Mouse (Mus musculus): ENCODE data around the gene Ctdsp1. TPM values are rescaled to one million over a fixed set of nuclear protein-coding genes. Genes with fewer than 3 reads are reported as not detected.

The Ctdsp1 gene
- polyA plus RNA-seq, 1 experiment from 2014 or later, result 17.1 TPM

GRCm38 (mm10) chr1:74415143-74415542, 23.8 kb downstream of the Ctdsp1 start:
- H3K27me3 ChIP-seq (ENCODE audit: control insufficient read depth, insufficient read depth, low read length), result no peaks in the 10 kb centered on the region
- no peak overlapping the region for H3K4me2 ChIP-seq (ENCODE audit: low read length)
- 42% methylated on average over 4 of the region's 4 CpGs for WGBS
- H3K4me3 ChIP-seq (replicated peaks; ENCODE audit: low read depth, low read length), result no peak overlapping the region
- H3K27ac ChIP-seq (replicated peaks; ENCODE audit: low read depth, low read length), result no peak overlapping the region
- ATAC-seq (ENCODE audit: low FRiP score, low TSS enrichment) (no peak), DNase-seq (no peak)
- H3K9ac ChIP-seq (replicated peaks; ENCODE audit: low read length), result no peak overlapping the region
- no peaks in the 10 kb centered on the region for H3K36me3 ChIP-seq (ENCODE audit: control insufficient read depth, insufficient read depth, low read length)
- no peaks in the 10 kb centered on the region for H3K9me3 ChIP-seq (ENCODE audit: control insufficient read depth, low read length)
- H3K4me1 ChIP-seq (ENCODE audit: control insufficient read depth, insufficient read depth, low read length), result no peaks in the 10 kb centered on the region

GRCm38 (mm10) chr1:74418747-74419439, 27.6 kb downstream of the Ctdsp1 start:
- no peak for DNase-seq
- H3K9me3 ChIP-seq (ENCODE audit: control insufficient read depth, low read length), result no peaks in the 10 kb centered on the region
- H3K27ac ChIP-seq (replicated peaks; ENCODE audit: low read depth, low read length), result no peak overlapping the region
- no peaks in the 10 kb centered on the region for H3K27me3 ChIP-seq (ENCODE audit: control insufficient read depth, insufficient read depth, low read length)
- H3K4me3 ChIP-seq (replicated peaks; ENCODE audit: low read depth, low read length), result no peak overlapping the region
- 84% methylated on average over 17 of the region's 17 CpGs for WGBS
- no peak overlapping the region for H3K4me2 ChIP-seq (ENCODE audit: low read length)
- no peaks in the 10 kb centered on the region for H3K36me3 ChIP-seq (ENCODE audit: control insufficient read depth, insufficient read depth, low read length)
- H3K9ac ChIP-seq (replicated peaks; ENCODE audit: low read length), result no peak overlapping the region
- no peaks in the 10 kb centered on the region for H3K4me1 ChIP-seq (ENCODE audit: control insufficient read depth, insufficient read depth, low read length)
- no peak for ATAC-seq (ENCODE audit: low FRiP score, low TSS enrichment)

- DNase-seq (no peak), ATAC-seq (ENCODE audit: low FRiP score, low TSS enrichment) (no peak)
- Histone ChIP-seq H3K27me3 (ENCODE audit: control insufficient read depth, insufficient read depth, low read length) (no peaks in the 10 kb centered on the region), H3K9me3 (ENCODE audit: control insufficient read depth, low read length) (no peaks in the 10 kb centered on the region), H3K36me3 (ENCODE audit: control insufficient read depth, insufficient read depth, low read length) (no peaks in the 10 kb centered on the region), H3K9ac (replicated peaks; ENCODE audit: low read length) (no peak overlapping the region), H3K4me3 (replicated peaks; ENCODE audit: low read depth, low read length) (no peak overlapping the region), H3K4me1 (ENCODE audit: control insufficient read depth, insufficient read depth, low read length) (no peaks in the 10 kb centered on the region), H3K4me2 (ENCODE audit: low read length) (no peak overlapping the region), H3K27ac (replicated peaks; ENCODE audit: low read depth, low read length) (no peak overlapping the region)
- WGBS, result 73% methylated on average over 9 of the region's 9 CpGs
Measured at GRCm38 (mm10) chr1:74419440-74419794, 28.1 kb downstream of the Ctdsp1 start.

GRCm38 (mm10) chr1:74423147-74423546, 31.8 kb downstream of the Ctdsp1 start:
- DNase-seq (no peak), ATAC-seq (ENCODE audit: low FRiP score, low TSS enrichment) (no peak)
- H3K9ac ChIP-seq (replicated peaks; ENCODE audit: low read length), result no peak overlapping the region
- no peaks in the 10 kb centered on the region for H3K36me3 ChIP-seq (ENCODE audit: control insufficient read depth, insufficient read depth, low read length)
- H3K4me1 ChIP-seq (ENCODE audit: control insufficient read depth, insufficient read depth, low read length), result no peaks in the 10 kb centered on the region
- no peak overlapping the region for H3K4me3 ChIP-seq (replicated peaks; ENCODE audit: low read depth, low read length)
- no peaks in the 10 kb centered on the region for H3K9me3 ChIP-seq (ENCODE audit: control insufficient read depth, low read length)
- H3K27me3 ChIP-seq (ENCODE audit: control insufficient read depth, insufficient read depth, low read length), result no peaks in the 10 kb centered on the region
- no peak overlapping the region for H3K4me2 ChIP-seq (ENCODE audit: low read length)
- H3K27ac ChIP-seq (replicated peaks; ENCODE audit: low read depth, low read length), result no peak overlapping the region
- 30% methylated on average over 8 of the region's 8 CpGs for WGBS

- H3K4me2 ChIP-seq (ENCODE audit: low read length), result no peak overlapping the region
- H3K9ac ChIP-seq (replicated peaks; ENCODE audit: low read length), result no peak overlapping the region
- no peaks in the 10 kb centered on the region for H3K9me3 ChIP-seq (ENCODE audit: control insufficient read depth, low read length)
- H3K4me3 ChIP-seq (replicated peaks; ENCODE audit: low read depth, low read length), result no peak overlapping the region
- no peaks in the 10 kb centered on the region for H3K36me3 ChIP-seq (ENCODE audit: control insufficient read depth, insufficient read depth, low read length)
- WGBS, result 78% methylated on average over 7 of the region's 7 CpGs
- no peak for ATAC-seq (ENCODE audit: low FRiP score, low TSS enrichment)
- no peak overlapping the region for H3K27ac ChIP-seq (replicated peaks; ENCODE audit: low read depth, low read length)
- DNase-seq, result no peak
- no peaks in the 10 kb centered on the region for H3K4me1 ChIP-seq (ENCODE audit: control insufficient read depth, insufficient read depth, low read length)
- no peaks in the 10 kb centered on the region for H3K27me3 ChIP-seq (ENCODE audit: control insufficient read depth, insufficient read depth, low read length)
Measured at GRCm38 (mm10) chr1:74425845-74426244, 34.5 kb downstream of the Ctdsp1 start.

- Histone ChIP-seq H3K36me3 (ENCODE audit: control insufficient read depth, insufficient read depth, low read length) (peaks cover 25% of the 10 kb centered on the region), H3K4me1 (ENCODE audit: control insufficient read depth, insufficient read depth, low read length) (no peaks in the 10 kb centered on the region), H3K9me3 (ENCODE audit: control insufficient read depth, low read length) (no peaks in the 10 kb centered on the region), H3K9ac (replicated peaks; ENCODE audit: low read length) (no peak overlapping the region), H3K4me3 (replicated peaks; ENCODE audit: low read depth, low read length) (no peak overlapping the region), H3K27me3 (ENCODE audit: control insufficient read depth, insufficient read depth, low read length) (no peaks in the 10 kb centered on the region), H3K4me2 (ENCODE audit: low read length) (no peak overlapping the region), H3K27ac (replicated peaks; ENCODE audit: low read depth, low read length) (no peak overlapping the region)
- DNase-seq, result no peak
- WGBS, result 92% methylated on average over 6 of the region's 6 CpGs
- ATAC-seq (ENCODE audit: low FRiP score, low TSS enrichment), result no peak
Measured at GRCm38 (mm10) chr1:74433220-74433619, 41.9 kb downstream of the Ctdsp1 start.

GRCm38 (mm10) chr1:74434596-74434995, 43.3 kb downstream of the Ctdsp1 start:
- Histone ChIP-seq H3K9ac (replicated peaks; ENCODE audit: low read length) (no peak overlapping the region), H3K4me2 (ENCODE audit: low read length) (no peak overlapping the region), H3K27ac (replicated peaks; ENCODE audit: low read depth, low read length) (no peak overlapping the region), H3K36me3 (ENCODE audit: control insufficient read depth, insufficient read depth, low read length) (peaks cover 38% of the 10 kb centered on the region), H3K4me1 (ENCODE audit: control insufficient read depth, insufficient read depth, low read length) (no peaks in the 10 kb centered on the region), H3K9me3 (ENCODE audit: control insufficient read depth, low read length) (no peaks in the 10 kb centered on the region), H3K27me3 (ENCODE audit: control insufficient read depth, insufficient read depth, low read length) (no peaks in the 10 kb centered on the region), H3K4me3 (replicated peaks; ENCODE audit: low read depth, low read length) (no peak overlapping the region)
- 77% methylated on average over 5 of the region's 5 CpGs for WGBS
- ATAC-seq (ENCODE audit: low FRiP score, low TSS enrichment) (no peak), DNase-seq (no peak)

GRCm38 (mm10) chr1:74435563-74435962, 44.3 kb downstream of the Ctdsp1 start:
- no peak overlapping the region for H3K4me2 ChIP-seq (ENCODE audit: low read length)
- no peaks in the 10 kb centered on the region for H3K9me3 ChIP-seq (ENCODE audit: control insufficient read depth, low read length)
- no peaks in the 10 kb centered on the region for H3K4me1 ChIP-seq (ENCODE audit: control insufficient read depth, insufficient read depth, low read length)
- no peak overlapping the region for H3K4me3 ChIP-seq (replicated peaks; ENCODE audit: low read depth, low read length)
- no peak overlapping the region for H3K27ac ChIP-seq (replicated peaks; ENCODE audit: low read depth, low read length)
- WGBS, result 90% methylated on average over 6 of the region's 6 CpGs
- ATAC-seq (ENCODE audit: low FRiP score, low TSS enrichment), result no peak
- H3K27me3 ChIP-seq (ENCODE audit: control insufficient read depth, insufficient read depth, low read length), result no peaks in the 10 kb centered on the region
- peaks cover 44% of the 10 kb centered on the region for H3K36me3 ChIP-seq (ENCODE audit: control insufficient read depth, insufficient read depth, low read length)
- no peak for DNase-seq
- no peak overlapping the region for H3K9ac ChIP-seq (replicated peaks; ENCODE audit: low read length)

GRCm38 (mm10) chr1:74437702-74438427, 46.6 kb downstream of the Ctdsp1 start:
- no peak overlapping the region for H3K4me2 ChIP-seq (ENCODE audit: low read length)
- H3K4me3 ChIP-seq (replicated peaks; ENCODE audit: low read depth, low read length), result no peak overlapping the region
- ATAC-seq (ENCODE audit: low FRiP score, low TSS enrichment), result no peak
- H3K27me3 ChIP-seq (ENCODE audit: control insufficient read depth, insufficient read depth, low read length), result no peaks in the 10 kb centered on the region
- WGBS, result 81% methylated on average over 8 of the region's 8 CpGs
- DNase-seq, result peak; percentile 17
- H3K36me3 ChIP-seq (ENCODE audit: control insufficient read depth, insufficient read depth, low read length), result peaks cover 54% of the 10 kb centered on the region
- no peak overlapping the region for H3K9ac ChIP-seq (replicated peaks; ENCODE audit: low read length)
- no peak overlapping the region for H3K27ac ChIP-seq (replicated peaks; ENCODE audit: low read depth, low read length)
- H3K4me1 ChIP-seq (ENCODE audit: control insufficient read depth, insufficient read depth, low read length), result no peaks in the 10 kb centered on the region
- H3K9me3 ChIP-seq (ENCODE audit: control insufficient read depth, low read length), result no peaks in the 10 kb centered on the region
